Mouse (Mus musculus) right cerebral cortex, postnatal 14 days (tissue): ENCODE measurements around the gene Thrb.

Experiments used
- DNase-seq: peaks from one replicate; pipeline ENCODE4 v3.0.0; 2022

The Thrb gene

GRCm38 (mm10) chr14:17972665-17973064 is 312.6 kb downstream of the Thrb start:
- DNase-seq = no peak

GRCm38 (mm10) chr14:17975786-17976185 is 315.7 kb downstream of the Thrb start:
- no peak for DNase-seq

- DNase-seq = no peak
Measured at GRCm38 (mm10) chr14:17978259-17978658, 318.2 kb downstream of the Thrb start.

- DNase-seq = no peak
Measured at GRCm38 (mm10) chr14:17981258-17981657, 321.2 kb downstream of the Thrb start.

GRCm38 (mm10) chr14:17982017-17982416 is 322.0 kb downstream of the Thrb start:
- DNase-seq = no peak

GRCm38 (mm10) chr14:17983390-17983789 is 323.3 kb downstream of the Thrb start:
- DNase-seq = no peak

- no peak for DNase-seq
Measured at GRCm38 (mm10) chr14:17983839-17984238, 323.8 kb downstream of the Thrb start.

- DNase-seq = no peak
Measured at GRCm38 (mm10) chr14:17988580-17988979, 328.5 kb downstream of the Thrb start.

- no peak for DNase-seq
Measured at GRCm38 (mm10) chr14:17989182-17989581, 329.1 kb downstream of the Thrb start.

GRCm38 (mm10) chr14:17990186-17990585 is 330.1 kb downstream of the Thrb start:
- no peak for DNase-seq

GRCm38 (mm10) chr14:18001886-18002285 is 341.8 kb downstream of the Thrb start:
- DNase-seq = no peak

- DNase-seq = no peak
Measured at GRCm38 (mm10) chr14:18003686-18004085, 343.6 kb downstream of the Thrb start.

- DNase-seq = no peak
Measured at GRCm38 (mm10) chr14:18008524-18008923, 348.5 kb downstream of the Thrb start.

GRCm38 (mm10) chr14:18016604-18017003 is 356.5 kb downstream of the Thrb start:
- DNase-seq = no peak

GRCm38 (mm10) chr14:18020128-18020527 is 360.1 kb downstream of the Thrb start:
- DNase-seq = no peak

- no peak for DNase-seq
Measured at GRCm38 (mm10) chr14:18020636-18021035, 360.6 kb downstream of the Thrb start.

- DNase-seq = no peak
Measured at GRCm38 (mm10) chr14:18021726-18022125, 361.7 kb downstream of the Thrb start.

- DNase-seq = no peak
Measured at GRCm38 (mm10) chr14:18022351-18022750, 362.3 kb downstream of the Thrb start.

GRCm38 (mm10) chr14:18027867-18028266 is 367.8 kb downstream of the Thrb start:
- DNase-seq = no peak

- DNase-seq = no peak
Measured at GRCm38 (mm10) chr14:18029181-18029932, 369.3 kb downstream of the Thrb start.

- no peak for DNase-seq
Measured at GRCm38 (mm10) chr14:18031941-18032340, 371.9 kb downstream of the Thrb start.

GRCm38 (mm10) chr14:18036573-18036972 is 376.5 kb downstream of the Thrb start:
- DNase-seq = no peak

- DNase-seq = no peak
Measured at GRCm38 (mm10) chr14:18062082-18062772, 402.2 kb downstream of the Thrb start.
